Mouse (Mus musculus): ENCODE measurements around the gene Hsd17b11. TPM values are rescaled to one million over a fixed set of nuclear protein-coding genes. Genes with fewer than 3 reads are reported as not detected.

Gene Hsd17b11
- total and polyA plus RNA-seq, 2 experiments from 2014 or later = 4.6 to 10.9 TPM

- Histone ChIP-seq H3K27me3 (ENCODE audit: insufficient read depth, low read length) (no peaks in the 10 kb centered on the region), H3K36me3 (ENCODE audit: insufficient read depth) (peaks cover 12% of the 10 kb centered on the region; the same call in 1 of the 2 replicates), H3K4me3 (ENCODE audit: low read depth, low read length) (peak overlapping the region; percentile 97), H3K9ac (peak overlapping the region; percentile 80), H3K9me3 (ENCODE audit: low read length) (no peaks in the 10 kb centered on the region), H3K4me1 (ENCODE audit: insufficient read depth) (peaks cover 10% of the 10 kb centered on the region), H3K27ac (ENCODE audit: low read depth, low read length) (peak overlapping the region; percentile 81), H3K4me2 (ENCODE audit: low read depth) (peak overlapping the region; percentile 69)
- TF ChIP-seq CTCF (IDR thresholded peaks at IDR 0.05; ENCODE audit: low read depth) = no peak
- DNase-seq (peak; percentile 49), ATAC-seq (no peak; the same call in 1 of the 2 replicates)
- WGBS = 11% methylated on average over 19 of the region's 19 CpGs
Observed at GRCm38 (mm10) chr5:104047200-104048105, 25.7 kb upstream of the Hsd17b11 start.

- WGBS = 6% methylated on average over 88 of the region's 90 CpGs
- ATAC-seq = peak; percentile 98
- peak within 1 kb of the TSS; percentile 81 for H3K27ac ChIP-seq (ENCODE audit: low read depth, low read length)
Observed at GRCm38 (mm10) chr5:104046256-104047199, 24.8 kb upstream of the Hsd17b11 start, which contains the start of gene Nudt9. Gene Nudt9 (plus strand): TSS chr5:104046306.

GRCm38 (mm10) chr5:104043704-104044103, 22.0 kb upstream of the Hsd17b11 start:
- Histone ChIP-seq H3K36me3 (ENCODE audit: insufficient read depth) (no peaks in the 10 kb centered on the region), H3K4me2 (ENCODE audit: low read depth) (no peak overlapping the region), H3K9me3 (ENCODE audit: low read length) (no peaks in the 10 kb centered on the region), H3K27ac (ENCODE audit: low read depth, low read length) (no peak overlapping the region), H3K4me3 (ENCODE audit: low read depth, low read length) (no peak overlapping the region), H3K27me3 (ENCODE audit: insufficient read depth, low read length) (no peaks in the 10 kb centered on the region), H3K4me1 (ENCODE audit: insufficient read depth) (peaks cover 10% of the 10 kb centered on the region), H3K9ac (no peak overlapping the region)
- 55% methylated on average over 2 of the region's 2 CpGs for WGBS
- ATAC-seq (no peak), DNase-seq (no peak)
- TF ChIP-seq CTCF (IDR thresholded peaks at IDR 0.05; ENCODE audit: low read depth) = no peak

More at GRCm38 (mm10) chr5:104046256-104047199, 24.8 kb upstream of the Hsd17b11 start, which contains the start of gene Nudt9:
- Histone ChIP-seq H3K4me1 (ENCODE audit: insufficient read depth) (peaks cover 10% of the 10 kb centered on the region), H3K9me3 (ENCODE audit: low read length) (no peaks in the 10 kb centered on the region), H3K9ac (peak within 1 kb of the TSS; percentile 80), H3K27me3 (ENCODE audit: insufficient read depth, low read length) (no peaks in the 10 kb centered on the region), H3K4me2 (ENCODE audit: low read depth) (peak within 1 kb of the TSS; percentile 69), H3K4me3 (ENCODE audit: low read depth, low read length) (peak within 1 kb of the TSS; percentile 97), H3K36me3 (ENCODE audit: insufficient read depth) (0 out of 2 replicates have a peak, but pooled peaks cover 4% of the 10 kb centered on the region)
- peak; percentile 98 for DNase-seq
- TF ChIP-seq CTCF (IDR thresholded peaks at IDR 0.05; ENCODE audit: low read depth) = no peak

- ATAC-seq (no peak), DNase-seq (no peak)
- H3K4me2 ChIP-seq (ENCODE audit: low read depth) = no peak overlapping the region
- WGBS = 80% methylated on average over 2 of the region's 2 CpGs
- H3K27ac ChIP-seq (ENCODE audit: low read depth, low read length) = no peak overlapping the region
- no peaks in the 10 kb centered on the region for H3K27me3 ChIP-seq (ENCODE audit: insufficient read depth, low read length)
- H3K9ac ChIP-seq = no peak overlapping the region
- peaks cover 4% of the 10 kb centered on the region for H3K4me1 ChIP-seq (ENCODE audit: insufficient read depth)
- H3K4me3 ChIP-seq (ENCODE audit: low read depth, low read length) = no peak overlapping the region
- no peaks in the 10 kb centered on the region for H3K36me3 ChIP-seq (ENCODE audit: insufficient read depth)
- TF ChIP-seq CTCF (IDR thresholded peaks at IDR 0.05; ENCODE audit: low read depth) = no peak
- no peaks in the 10 kb centered on the region for H3K9me3 ChIP-seq (ENCODE audit: low read length)
Observed at GRCm38 (mm10) chr5:104042906-104043305, 21.2 kb upstream of the Hsd17b11 start.

- H3K9ac ChIP-seq = no peak overlapping the region
- peak; percentile 76 for TF ChIP-seq CTCF (IDR thresholded peaks at IDR 0.05; ENCODE audit: low read depth)
- no peaks in the 10 kb centered on the region for H3K4me1 ChIP-seq (ENCODE audit: insufficient read depth)
- no peaks in the 10 kb centered on the region for H3K36me3 ChIP-seq (ENCODE audit: insufficient read depth)
- 73% methylated on average over 6 of the region's 6 CpGs for WGBS
- DNase-seq (peak; percentile 41), ATAC-seq (peak; percentile 55)
- H3K9me3 ChIP-seq (ENCODE audit: low read length) = no peaks in the 10 kb centered on the region
- no peak overlapping the region for H3K27ac ChIP-seq (ENCODE audit: low read depth, low read length)
- no peaks in the 10 kb centered on the region for H3K27me3 ChIP-seq (ENCODE audit: insufficient read depth, low read length)
- H3K4me3 ChIP-seq (ENCODE audit: low read depth, low read length) = no peak overlapping the region
- H3K4me2 ChIP-seq (ENCODE audit: low read depth) = no peak overlapping the region
Observed at GRCm38 (mm10) chr5:104039154-104039932, 17.6 kb upstream of the Hsd17b11 start.

GRCm38 (mm10) chr5:104036686-104037085, 15.0 kb upstream of the Hsd17b11 start:
- 85% methylated on average over 1 of the region's 1 CpGs for WGBS
- Histone ChIP-seq H3K27ac (ENCODE audit: low read depth, low read length) (no peak overlapping the region), H3K4me2 (ENCODE audit: low read depth) (no peak overlapping the region), H3K27me3 (ENCODE audit: insufficient read depth, low read length) (no peaks in the 10 kb centered on the region), H3K9ac (no peak overlapping the region), H3K4me1 (ENCODE audit: insufficient read depth) (no peaks in the 10 kb centered on the region), H3K36me3 (ENCODE audit: insufficient read depth) (no peaks in the 10 kb centered on the region), H3K9me3 (ENCODE audit: low read length) (no peaks in the 10 kb centered on the region), H3K4me3 (ENCODE audit: low read depth, low read length) (no peak overlapping the region)
- TF ChIP-seq CTCF (IDR thresholded peaks at IDR 0.05; ENCODE audit: low read depth) = no peak
- no peak for ATAC-seq
- DNase-seq = no peak
